Mouse (Mus musculus): ENCODE data around the gene Lyve1. TPM values are rescaled to one million over a fixed set of nuclear protein-coding genes. Genes with fewer than 3 reads are reported as not detected.

The Lyve1 gene
- polyA plus RNA-seq, 1 experiment = 33.2 TPM

DNA sequence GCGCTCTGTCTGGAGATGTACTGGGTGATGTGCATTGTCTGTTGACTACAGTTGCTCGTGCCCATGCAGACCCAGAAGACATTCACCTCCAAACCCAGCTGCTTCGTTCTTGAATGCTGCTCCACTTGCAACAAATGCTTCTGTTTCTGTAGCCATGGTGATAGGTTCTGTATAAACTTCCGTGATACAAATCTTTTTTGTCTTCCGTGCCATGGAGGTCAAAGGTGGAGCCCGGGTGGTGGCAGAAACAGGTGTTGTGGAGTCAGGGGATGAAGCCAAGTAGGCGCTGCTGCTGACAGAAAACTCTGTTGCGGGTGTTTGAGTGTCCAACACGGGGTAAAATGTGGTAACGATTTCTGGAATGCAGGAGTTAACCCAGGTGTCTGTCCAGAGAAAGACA lies 9.4 kb downstream of the Lyve1 start:
- no peak for DNase-seq (ENCODE audit: low read depth)

DNA sequence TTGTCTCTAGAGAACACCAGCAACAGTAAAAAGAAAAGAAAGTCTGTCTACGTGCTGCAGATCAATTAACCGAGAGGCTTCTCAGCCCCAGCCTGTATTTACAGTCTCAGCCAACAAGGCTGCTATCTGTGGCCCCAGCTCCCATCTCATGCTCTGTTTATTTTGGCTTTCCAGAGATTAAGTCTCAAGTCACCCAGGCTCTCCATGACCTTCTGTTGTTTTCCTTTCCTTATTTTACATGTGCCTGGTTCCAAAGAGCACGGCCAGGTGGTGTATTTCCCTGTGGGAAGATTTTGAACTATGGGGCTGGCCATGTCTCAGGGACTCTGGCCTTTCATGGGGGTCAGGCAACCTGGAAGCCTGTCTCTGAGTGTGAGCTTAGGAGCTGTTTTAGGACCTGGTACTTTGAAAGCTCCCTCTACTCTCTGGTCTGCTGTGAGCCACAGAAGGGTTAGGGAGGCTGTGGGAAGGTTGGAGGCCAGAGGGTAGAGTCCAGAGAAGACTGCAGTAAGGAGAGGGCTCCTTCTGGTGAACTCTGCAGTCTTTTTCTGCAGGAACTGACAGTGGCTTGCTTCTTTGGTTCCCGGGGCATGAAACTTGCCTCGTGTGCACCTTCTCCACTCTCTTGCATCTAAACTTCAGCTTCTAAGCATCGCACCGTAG lies 11.4 kb downstream of the Lyve1 start:
- DNase-seq (ENCODE audit: low read depth) = no peak

DNA sequence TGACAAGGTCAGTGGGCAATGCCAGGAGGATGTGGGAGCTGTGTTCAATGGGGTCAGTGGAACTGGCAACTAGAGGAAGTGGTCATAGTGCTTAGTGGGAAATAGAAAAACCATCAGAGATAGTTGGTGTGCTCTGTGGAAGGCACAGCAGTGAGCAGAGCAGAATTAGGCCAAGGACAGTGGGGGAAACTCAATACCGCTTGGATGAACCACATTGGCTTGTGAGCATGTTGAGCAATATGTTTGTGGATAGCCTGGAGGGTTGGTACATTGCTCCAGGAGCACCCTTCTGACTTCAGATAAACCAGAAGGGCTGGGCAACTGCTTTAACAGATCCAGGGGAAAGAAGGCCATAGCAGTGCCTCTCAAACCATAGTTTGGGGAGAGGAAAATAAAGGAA lies 14.7 kb downstream of the Lyve1 start:
- DNase-seq (ENCODE audit: low read depth) = no peak

DNA sequence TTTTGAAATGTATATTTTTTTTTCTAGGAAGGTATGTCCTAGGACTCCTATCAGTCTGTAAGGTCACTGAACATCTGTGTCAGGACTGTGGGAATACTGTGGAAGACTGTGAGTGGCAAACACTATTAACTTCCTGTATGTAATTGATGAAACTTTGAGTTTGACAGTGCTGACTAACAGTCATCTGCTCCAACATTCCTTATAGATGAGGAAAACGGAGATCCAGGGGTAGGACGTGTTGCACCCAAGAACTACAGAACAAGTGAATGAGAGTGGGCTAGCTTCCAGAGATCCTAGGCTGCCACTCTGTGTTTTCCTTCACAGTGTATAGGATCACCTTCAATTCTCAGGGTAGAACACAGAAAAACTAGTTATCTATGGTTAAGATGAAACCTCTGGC lies 15.7 kb downstream of the Lyve1 start:
- no peak for DNase-seq (ENCODE audit: low read depth)

DNA sequence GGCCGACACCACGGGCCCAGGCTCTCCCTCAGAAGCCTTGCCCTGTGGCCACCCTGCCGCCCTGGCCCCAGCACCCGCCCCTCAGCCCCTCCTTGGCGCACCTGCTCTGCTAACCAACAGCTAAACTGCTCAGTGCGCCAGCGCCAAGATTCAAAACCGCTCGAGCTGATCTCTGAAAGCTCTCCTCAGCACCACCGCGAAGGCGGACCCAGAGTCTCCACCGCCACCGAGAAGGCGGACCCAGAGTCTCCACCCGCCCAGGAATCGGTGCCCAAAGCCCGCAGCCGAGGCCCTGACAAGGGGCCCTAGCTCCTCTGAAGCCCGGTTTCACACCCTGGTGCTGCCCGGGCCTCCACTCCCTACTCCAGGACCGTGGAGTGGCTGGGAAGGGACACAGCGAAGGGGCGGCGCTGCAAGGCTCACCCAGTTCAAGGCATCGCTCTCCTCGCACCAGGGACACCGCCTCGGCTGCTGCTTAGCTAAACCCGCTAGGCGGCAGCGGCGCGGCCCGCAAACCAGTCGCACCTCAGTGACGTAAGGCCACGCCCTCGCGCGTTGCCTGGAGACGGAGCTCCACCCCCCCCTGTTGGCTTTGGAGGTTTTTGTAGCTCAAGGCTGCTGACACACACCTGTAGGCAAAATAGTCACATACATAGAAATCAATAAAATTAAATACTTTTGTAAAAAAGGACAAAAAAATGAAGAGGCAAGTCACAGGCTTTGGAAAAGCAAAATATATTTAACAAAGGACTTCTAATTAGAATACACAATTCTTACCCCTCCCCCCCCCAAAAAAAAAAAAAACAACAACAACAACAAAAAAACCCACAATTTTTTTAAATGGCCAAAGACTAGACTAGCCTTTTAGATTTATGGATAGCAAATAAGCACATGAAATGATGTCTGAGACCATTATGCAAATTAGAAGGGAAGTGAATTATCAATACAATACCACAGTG lies 18.8 kb downstream of the Lyve1 start, which contains the start of gene Rnf141:
Gene Rnf141 (minus strand): TSS at position 542 of the 959 bp plus-strand sequence.
- DNase-seq (ENCODE audit: low read depth) = no peak

DNA sequence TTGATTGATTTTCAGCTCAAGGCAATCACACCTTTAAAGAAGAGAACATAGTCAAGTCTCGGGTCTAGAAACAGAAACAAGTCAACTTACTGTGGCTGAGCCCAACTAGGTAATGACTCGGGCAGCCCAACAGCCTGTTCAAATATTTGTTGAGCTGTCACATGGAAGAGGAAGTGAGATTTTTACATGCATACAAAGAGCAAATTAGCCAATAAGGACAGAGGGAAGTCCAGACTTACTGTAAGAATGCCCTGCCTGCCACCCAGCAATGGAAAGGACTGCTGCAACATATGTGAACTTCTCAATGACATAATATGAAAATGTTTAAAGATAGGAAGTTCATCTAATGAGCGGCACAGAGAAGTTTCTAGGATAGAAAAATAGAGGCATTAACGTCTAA lies 22.7 kb downstream of the Lyve1 start:
- DNase-seq (ENCODE audit: low read depth) = no peak

DNA sequence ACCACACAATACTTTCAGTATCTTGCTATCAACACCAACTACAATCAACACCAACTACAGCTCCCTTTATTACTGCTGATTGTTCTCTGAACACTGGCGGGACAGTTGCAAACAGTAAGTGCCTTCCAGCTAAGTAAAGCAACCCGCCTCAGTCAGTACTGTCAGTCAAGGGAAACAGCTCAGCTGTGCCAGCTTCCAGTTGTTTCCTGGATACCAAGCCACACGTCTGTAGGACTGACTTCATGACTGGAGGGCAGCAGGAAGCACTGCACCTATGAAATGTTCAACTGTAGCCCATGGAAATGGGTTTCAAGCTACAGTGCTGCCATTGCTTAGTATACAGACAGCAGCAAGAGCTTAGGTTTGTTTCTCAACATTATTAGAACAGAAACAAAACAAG lies 28.5 kb downstream of the Lyve1 start:
- DNase-seq (ENCODE audit: low read depth) = no peak

DNA sequence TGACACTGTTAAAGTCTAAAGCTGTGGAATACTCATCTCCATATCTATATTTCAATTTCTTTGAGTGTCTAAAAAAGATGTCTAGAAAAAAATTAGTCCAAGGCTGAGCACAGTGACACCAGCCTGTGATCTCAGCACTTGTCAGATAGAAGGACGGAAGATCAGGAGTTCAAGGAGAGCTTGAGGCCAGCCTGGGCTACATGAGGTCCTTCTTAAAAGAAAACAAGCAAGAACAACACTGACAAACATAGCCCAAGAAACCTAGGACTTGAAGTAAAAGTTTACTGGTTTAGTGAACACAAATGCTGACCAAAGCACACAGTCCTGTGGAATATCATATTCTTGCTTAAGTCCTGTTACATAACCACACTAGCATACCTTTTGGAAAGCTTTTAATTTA lies 29.0 kb downstream of the Lyve1 start:
- no peak for DNase-seq (ENCODE audit: low read depth)

DNA sequence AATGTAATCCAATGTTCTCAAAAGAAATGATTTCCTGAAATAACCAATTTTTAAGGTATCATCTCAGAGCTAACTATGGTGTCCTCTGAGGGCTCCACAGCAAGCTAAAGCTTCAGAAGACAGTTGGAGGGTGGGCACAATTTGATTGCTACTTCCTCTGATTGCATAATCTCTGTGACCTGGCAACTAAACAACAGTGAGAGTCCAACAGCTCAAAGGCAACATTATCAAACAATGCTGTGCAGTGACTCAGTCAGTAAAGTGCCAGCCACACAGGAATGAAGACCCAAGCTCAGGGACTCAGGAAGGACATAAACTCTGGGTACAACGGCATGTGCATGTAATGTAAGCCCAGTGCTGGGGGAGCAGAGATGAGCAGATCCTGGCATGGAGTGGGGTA lies 30.0 kb downstream of the Lyve1 start:
- no peak for DNase-seq (ENCODE audit: low read depth)

DNA sequence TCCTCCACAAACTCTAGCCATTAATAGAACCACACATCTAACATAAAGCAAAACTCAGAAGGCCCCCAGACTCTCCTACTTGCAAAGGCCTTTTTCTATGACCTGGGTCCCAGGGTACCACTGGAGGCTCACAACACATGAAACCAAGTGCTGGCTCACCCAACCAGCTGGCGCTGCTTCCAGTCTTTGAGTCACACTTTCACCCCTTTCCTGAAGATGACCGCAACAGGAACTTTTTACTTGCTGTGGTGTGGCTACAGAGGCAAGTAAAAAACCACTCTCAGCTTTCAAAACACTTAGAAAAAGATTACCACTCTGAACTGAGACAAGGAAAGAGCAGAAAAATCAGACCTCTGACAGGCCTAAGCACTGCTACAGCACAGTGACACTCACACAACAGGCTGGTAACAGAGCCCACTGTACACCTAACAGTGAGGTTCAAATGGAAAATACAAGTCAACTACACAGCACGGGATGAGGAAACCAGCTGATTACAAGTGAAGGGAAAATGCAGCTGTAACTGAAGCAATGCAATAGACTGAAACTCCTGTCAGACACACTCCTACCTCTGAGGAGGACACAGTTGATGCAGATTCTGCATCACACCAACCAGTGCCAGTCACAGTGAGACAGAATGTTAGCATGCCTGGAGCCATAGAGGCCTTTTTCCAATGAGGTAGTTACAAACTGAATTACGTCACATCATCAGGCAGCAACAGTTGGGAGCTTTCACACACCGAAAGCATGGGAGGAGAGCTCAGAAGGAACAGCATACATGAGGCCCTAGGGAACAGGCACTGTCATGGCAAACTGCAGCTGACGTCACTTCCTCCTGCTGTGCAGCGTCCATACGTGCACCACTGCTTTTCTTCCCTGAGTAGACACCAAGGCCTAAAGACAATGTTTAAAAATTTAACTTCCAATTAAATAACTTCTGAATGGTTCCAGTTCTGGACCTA lies 38.8 kb downstream of the Lyve1 start:
- no peak for DNase-seq (ENCODE audit: low read depth)

DNA sequence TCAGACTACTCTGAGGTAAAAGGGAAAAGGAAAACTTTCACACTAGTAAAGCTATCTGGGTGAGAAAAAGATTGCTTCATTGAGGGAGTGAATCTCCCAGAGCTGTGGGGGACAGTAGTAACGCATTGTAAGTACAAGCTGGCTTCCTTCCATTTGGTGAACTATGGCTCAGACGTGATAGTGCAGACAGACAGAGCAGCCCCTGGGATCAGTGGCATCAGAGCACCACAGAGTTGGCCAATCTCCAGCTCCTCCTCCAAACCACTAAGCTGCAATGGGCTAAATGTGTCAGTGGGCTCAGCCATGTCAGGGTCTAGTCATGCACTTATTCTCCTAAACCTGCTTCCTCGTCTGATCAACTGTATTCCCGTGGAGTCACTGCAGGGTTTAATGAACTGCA lies 39.4 kb downstream of the Lyve1 start:
- no peak for DNase-seq (ENCODE audit: low read depth)

DNA sequence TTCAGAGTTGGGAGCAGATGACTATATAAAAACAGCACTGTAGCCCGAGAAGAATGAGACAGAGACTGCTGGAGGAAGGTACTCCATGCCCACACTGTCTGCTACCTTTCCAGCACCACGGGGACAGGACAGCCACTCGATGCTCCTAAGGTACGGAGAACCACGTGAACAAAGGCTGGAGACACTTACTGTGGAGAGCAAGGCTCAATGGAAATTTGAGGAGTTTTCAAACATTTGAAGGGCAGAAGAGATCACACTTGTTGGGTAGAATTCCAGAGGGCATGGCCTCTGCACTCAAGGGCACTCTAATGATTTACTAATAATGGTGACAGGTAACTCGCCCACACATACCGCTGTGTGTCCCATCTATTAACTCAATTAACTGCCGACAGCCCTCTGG lies 40.0 kb downstream of the Lyve1 start:
- DNase-seq (ENCODE audit: low read depth) = no peak

DNA sequence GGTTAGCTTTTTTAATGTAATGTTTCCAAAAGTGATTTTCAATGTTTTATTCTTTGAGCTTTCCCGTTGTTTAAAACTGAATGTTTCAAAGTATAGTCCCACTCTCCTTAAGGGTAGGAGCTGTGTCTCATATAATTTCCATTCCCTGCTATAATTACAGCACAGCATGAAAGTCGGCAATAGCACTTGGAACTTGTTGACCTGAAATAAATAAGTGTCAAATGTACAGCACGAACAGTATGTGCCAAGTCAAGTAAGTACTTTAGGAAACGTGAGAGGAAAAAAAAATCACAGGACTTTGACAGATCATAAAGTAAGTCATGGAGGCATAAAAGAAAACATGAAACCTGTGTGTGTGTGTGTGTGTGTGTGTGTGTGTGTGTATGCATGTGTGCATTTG lies 41.0 kb downstream of the Lyve1 start:
- DNase-seq (ENCODE audit: low read depth) = no peak

DNA sequence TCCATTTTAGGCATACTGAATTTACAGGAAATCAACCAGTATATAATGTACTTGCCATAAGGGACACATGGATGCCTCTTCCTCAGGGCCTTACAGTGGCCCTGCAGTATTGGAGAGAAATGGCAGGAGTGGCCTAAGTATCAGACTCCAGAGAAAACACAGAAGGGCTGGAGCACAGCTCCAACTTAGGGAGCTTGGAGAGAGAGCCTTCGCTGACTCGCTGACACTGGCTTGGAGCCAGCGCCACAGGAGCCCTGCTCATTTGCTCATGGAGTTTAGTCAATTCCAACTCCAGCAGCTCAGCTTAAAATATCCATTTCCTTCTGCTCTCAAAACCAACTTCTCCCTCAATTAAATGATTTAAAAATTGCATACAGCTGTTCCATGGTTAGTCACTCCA lies 41.4 kb downstream of the Lyve1 start:
- no peak for DNase-seq (ENCODE audit: low read depth)

DNA sequence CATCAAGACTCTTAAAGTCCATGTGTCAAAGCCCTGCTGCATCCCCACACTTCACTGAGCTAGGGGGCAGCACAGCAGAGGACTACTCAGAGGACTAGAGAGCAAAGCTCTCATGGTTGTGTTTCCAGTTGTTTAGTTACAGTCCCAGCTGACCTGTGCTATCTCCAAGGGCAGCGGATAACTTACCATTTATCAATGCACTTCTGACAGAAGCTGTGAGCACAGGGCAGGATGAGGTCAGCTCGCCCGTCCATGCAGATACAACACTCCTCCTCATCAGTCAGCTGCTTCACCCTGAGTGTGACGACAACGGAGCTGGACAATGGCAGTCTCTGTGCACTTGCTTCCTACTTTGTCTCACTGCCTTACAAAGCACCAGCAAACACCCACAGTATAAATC lies 42.0 kb downstream of the Lyve1 start:
- DNase-seq (ENCODE audit: low read depth) = no peak

DNA sequence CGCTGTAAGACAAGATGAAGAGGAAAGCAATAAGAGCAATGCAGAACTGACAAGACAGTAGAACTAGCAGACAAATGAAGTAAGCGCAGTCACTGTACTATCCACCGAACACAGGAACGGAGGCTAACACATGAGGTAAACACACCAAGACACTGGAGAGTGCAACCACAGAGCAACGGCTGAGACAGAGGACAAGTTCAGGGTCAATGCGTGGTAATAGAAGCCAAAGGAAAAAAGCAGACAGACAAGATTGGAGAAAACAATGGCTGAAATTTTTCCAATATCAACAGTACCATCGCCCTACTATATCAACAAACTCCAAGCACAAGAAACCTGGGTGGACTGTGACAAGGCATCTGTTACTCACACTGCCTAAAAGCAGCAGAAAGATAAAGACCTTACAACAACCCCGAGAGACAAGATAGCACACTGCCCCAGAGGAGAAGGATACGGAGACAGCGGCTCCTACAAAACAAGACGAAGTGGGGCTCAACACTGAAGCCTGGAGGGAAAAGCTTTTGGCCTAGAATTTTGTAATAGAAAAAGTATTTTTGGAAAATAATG lies 44.2 kb downstream of the Lyve1 start:
- DNase-seq (ENCODE audit: low read depth) = no peak

DNA sequence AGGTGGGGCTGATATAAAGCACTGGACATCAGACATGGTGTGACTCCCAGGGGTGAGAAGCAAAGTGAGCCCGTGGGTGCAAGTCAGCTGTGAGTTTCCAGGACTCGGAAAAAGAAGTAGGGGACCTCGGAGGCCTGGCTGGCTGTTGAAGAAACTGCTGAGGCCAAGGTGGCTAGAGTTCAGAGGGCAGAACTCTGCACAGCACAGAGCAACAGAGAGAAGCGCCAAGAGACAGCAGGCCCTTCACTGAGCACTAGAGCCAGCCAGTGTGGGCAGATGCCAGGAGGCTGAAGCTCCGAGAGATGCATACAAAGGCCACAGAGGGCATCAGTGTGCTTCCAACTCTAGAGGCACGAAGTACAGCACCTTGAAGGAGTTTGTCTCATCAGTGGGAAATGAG lies 44.8 kb downstream of the Lyve1 start:
- DNase-seq (ENCODE audit: low read depth) = no peak

DNA sequence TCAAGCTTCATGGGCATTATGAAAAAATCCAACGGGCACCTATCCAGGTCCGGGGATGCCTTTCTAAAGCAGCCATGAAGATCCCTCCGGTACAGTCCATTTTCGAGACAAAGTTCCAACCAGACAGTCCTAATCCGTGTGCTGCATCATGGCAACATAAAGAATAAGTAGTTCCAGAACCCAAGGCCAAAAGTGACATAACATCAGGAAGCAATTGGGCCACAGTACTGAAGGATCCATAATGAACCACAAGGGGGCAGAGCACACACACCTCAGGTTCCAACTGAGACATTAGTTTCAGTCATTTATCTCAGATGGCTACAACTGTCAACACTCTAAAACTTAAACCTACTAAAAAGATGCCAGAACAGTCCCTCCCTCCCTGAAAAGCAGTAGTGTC lies 47.0 kb downstream of the Lyve1 start:
- no peak for DNase-seq (ENCODE audit: low read depth)

DNA sequence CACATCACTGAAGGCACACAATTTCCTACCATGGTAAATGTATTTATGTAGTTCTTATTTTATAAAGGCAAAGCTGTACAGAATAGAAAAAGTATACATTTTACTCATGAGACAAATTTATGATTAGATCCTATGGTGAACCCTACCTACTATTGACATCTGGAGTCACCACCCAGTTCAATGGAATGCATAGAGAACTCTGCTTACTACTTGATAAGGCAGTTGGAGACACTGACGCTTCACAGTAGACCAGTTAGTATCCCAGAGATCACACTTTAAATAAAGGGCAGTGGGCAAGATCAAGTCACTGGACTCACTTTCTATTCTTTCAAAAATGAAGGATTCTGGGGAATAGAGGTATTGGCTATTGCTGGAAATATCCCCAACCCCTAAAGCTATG lies 49.1 kb downstream of the Lyve1 start:
- DNase-seq (ENCODE audit: low read depth) = no peak

DNA sequence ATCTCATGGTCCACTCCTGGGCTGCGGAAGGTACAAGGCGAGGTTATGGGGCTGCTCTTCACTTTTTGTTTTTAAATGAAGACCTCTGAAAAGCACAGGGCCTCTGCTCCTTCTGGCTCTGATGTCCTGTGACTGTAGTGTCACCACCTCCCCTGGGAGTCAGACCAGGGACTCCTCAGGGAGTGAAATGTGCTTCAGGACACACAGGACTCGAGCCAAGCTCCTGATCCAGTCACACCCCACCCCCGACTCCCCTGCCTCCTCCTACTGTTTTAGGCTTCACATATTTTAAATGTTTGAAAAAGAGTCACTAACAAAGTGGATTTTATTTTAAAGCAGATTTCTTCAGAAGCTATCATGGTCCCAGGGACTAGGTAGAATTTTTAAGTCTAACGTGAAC lies 51.5 kb downstream of the Lyve1 start:
- no peak for DNase-seq (ENCODE audit: low read depth)

DNA sequence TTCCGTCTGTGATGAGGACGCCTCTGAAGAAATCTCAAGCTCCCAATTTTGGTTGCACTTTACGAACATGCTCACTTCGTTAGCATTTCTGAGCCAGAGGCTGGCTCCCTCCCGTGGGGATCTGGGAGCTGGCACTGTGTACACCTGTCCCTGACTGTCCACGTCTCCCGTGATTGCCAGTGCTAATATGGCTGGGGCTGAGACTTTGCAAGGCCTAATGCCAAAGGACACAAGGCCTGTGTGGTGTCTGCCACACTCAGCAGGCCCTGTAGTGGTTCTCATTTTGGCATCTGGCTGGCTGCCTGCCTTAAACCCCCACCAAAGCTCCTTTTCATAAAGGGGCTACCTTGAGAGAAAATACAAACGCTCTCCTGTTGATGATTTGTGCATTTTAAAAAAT lies 52.0 kb downstream of the Lyve1 start:
- no peak for DNase-seq (ENCODE audit: low read depth)
